Mouse (Mus musculus): ENCODE measurements around the gene Uchl1.

DNA sequence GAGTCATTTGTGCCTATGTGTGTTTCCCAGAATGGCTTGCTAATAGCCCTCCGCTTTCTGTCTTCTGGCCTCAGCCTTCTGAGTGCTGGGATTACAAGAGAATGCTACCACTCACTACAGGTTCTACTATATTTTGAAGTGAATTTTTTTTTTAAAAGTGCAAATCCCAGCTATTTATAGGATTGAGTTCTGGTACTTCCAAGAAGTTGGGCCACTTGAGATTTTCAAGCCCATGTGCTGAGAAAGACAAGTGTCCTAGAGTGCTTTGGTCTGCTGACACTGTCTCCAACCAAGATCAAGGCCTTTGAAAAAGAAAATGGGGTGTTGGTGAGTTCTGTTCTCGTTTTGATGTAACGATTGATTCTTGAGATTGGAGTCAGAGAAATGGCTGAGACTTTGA lies 47.7 kb downstream of the Uchl1 start:
- TF ChIP-seq POLR2A (IDR thresholded peaks at IDR 0.05; ENCODE audit: extremely low read depth, insufficient read depth, low read length) (no peak), CTCF (IDR thresholded peaks at IDR 0.05; ENCODE audit: extremely low read depth, insufficient read depth, low read length) (no peak)

All from cortical plate, adult 2 months (tissue).